Mouse (Mus musculus): ENCODE results near the gene Baz2a. TPM values are rescaled to one million over a fixed set of nuclear protein-coding genes. Genes with fewer than 3 reads are reported as not detected.

Gene Baz2a
- polyA plus RNA-seq, 1 experiment: 3.6 TPM

GRCm38 (mm10) chr10:128089842-128090241, 1.5 kb upstream of the Baz2a start:
- H3K9me3 ChIP-seq (ENCODE audit: control insufficient read depth, low read length): no peaks in the 10 kb centered on the region

GRCm38 (mm10) chr10:128090651-128091563, 470 bp upstream of the Baz2a start:
- peaks cover 58% of the 10 kb centered on the region for H3K36me3 ChIP-seq (ENCODE audit: control insufficient read depth)
- TF ChIP-seq TAL1 (IDR thresholded peaks at IDR 0.05; ENCODE audit: low read length): no peak
- no peak for TF ChIP-seq GATA1 (IDR thresholded peaks at IDR 0.05; ENCODE audit: low read length)
- H3K9me3 ChIP-seq (ENCODE audit: control insufficient read depth, low read length): no peaks in the 10 kb centered on the region
- H3K4me1 ChIP-seq (ENCODE audit: control insufficient read depth): peaks cover 82% of the 10 kb centered on the region
- H3K27me3 ChIP-seq (ENCODE audit: control insufficient read depth): no peaks in the 10 kb centered on the region
- H3K4me3 ChIP-seq (replicated peaks): peak overlapping the region; percentile 78

More at GRCm38 (mm10) chr10:128089842-128090241, 1.5 kb upstream of the Baz2a start:
- Histone ChIP-seq H3K4me1 (ENCODE audit: control insufficient read depth) (peaks cover 82% of the 10 kb centered on the region), H3K4me3 (replicated peaks) (no peak overlapping the region), H3K27me3 (ENCODE audit: control insufficient read depth) (no peaks in the 10 kb centered on the region), H3K36me3 (ENCODE audit: control insufficient read depth) (peaks cover 64% of the 10 kb centered on the region)
- TF ChIP-seq GATA1 (IDR thresholded peaks at IDR 0.05; ENCODE audit: low read length) (no peak), TAL1 (IDR thresholded peaks at IDR 0.05; ENCODE audit: low read length) (no peak)

- Histone ChIP-seq H3K4me3 (replicated peaks) (peak overlapping the region; percentile 78), H3K36me3 (ENCODE audit: control insufficient read depth) (peaks cover 46% of the 10 kb centered on the region), H3K27me3 (ENCODE audit: control insufficient read depth) (no peaks in the 10 kb centered on the region), H3K9me3 (ENCODE audit: control insufficient read depth, low read length) (no peaks in the 10 kb centered on the region), H3K4me1 (ENCODE audit: control insufficient read depth) (peaks cover 85% of the 10 kb centered on the region)
- no peak for TF ChIP-seq TAL1 (IDR thresholded peaks at IDR 0.05; ENCODE audit: low read length)
- no peak for TF ChIP-seq GATA1 (IDR thresholded peaks at IDR 0.05; ENCODE audit: low read length)
These were observed 1.4 kb downstream of the Baz2a start for GRCm38 (mm10) chr10:128092506-128093495.

GRCm38 (mm10) chr10:128093496-128094294, 2.3 kb downstream of the Baz2a start:
- H3K9me3 ChIP-seq (ENCODE audit: control insufficient read depth, low read length): no peaks in the 10 kb centered on the region
- H3K36me3 ChIP-seq (ENCODE audit: control insufficient read depth): peaks cover 39% of the 10 kb centered on the region
- H3K4me3 ChIP-seq (replicated peaks): peak overlapping the region; percentile 78
- H3K4me1 ChIP-seq (ENCODE audit: control insufficient read depth): peaks cover 87% of the 10 kb centered on the region
- TF ChIP-seq TAL1 (IDR thresholded peaks at IDR 0.05; ENCODE audit: low read length) (peak; percentile 51; the same call in 2 of the 3 replicates), GATA1 (IDR thresholded peaks at IDR 0.05; ENCODE audit: low read length) (no peak)
- no peaks in the 10 kb centered on the region for H3K27me3 ChIP-seq (ENCODE audit: control insufficient read depth)

- Histone ChIP-seq H3K9me3 (ENCODE audit: control insufficient read depth, low read length) (no peaks in the 10 kb centered on the region), H3K4me3 (replicated peaks) (peak overlapping the region; percentile 78), H3K4me1 (ENCODE audit: control insufficient read depth) (peaks cover 82% of the 10 kb centered on the region), H3K36me3 (ENCODE audit: control insufficient read depth) (peaks cover 35% of the 10 kb centered on the region), H3K27me3 (ENCODE audit: control insufficient read depth) (no peaks in the 10 kb centered on the region)
- no peak for TF ChIP-seq GATA1 (IDR thresholded peaks at IDR 0.05; ENCODE audit: low read length)
- no peak for TF ChIP-seq TAL1 (IDR thresholded peaks at IDR 0.05; ENCODE audit: low read length)
These were observed 3.1 kb downstream of the Baz2a start for GRCm38 (mm10) chr10:128094340-128094968.

- Histone ChIP-seq H3K27me3 (ENCODE audit: control insufficient read depth) (no peaks in the 10 kb centered on the region), H3K36me3 (ENCODE audit: control insufficient read depth) (peaks cover 33% of the 10 kb centered on the region), H3K9me3 (ENCODE audit: control insufficient read depth, low read length) (no peaks in the 10 kb centered on the region), H3K4me1 (ENCODE audit: control insufficient read depth) (peaks cover 76% of the 10 kb centered on the region), H3K4me3 (replicated peaks) (peak overlapping the region; percentile 78)
- TF ChIP-seq TAL1 (IDR thresholded peaks at IDR 0.05; ENCODE audit: low read length): no peak
- TF ChIP-seq GATA1 (IDR thresholded peaks at IDR 0.05; ENCODE audit: low read length): no peak
These were observed 3.7 kb downstream of the Baz2a start for GRCm38 (mm10) chr10:128095003-128095636.

- TF ChIP-seq GATA1 (IDR thresholded peaks at IDR 0.05; ENCODE audit: low read length) (no peak), TAL1 (IDR thresholded peaks at IDR 0.05; ENCODE audit: low read length) (no peak)
- Histone ChIP-seq H3K9me3 (ENCODE audit: control insufficient read depth, low read length) (no peaks in the 10 kb centered on the region), H3K4me1 (ENCODE audit: control insufficient read depth) (peaks cover 65% of the 10 kb centered on the region), H3K4me3 (replicated peaks) (peak overlapping the region; percentile 96), H3K27me3 (ENCODE audit: control insufficient read depth) (no peaks in the 10 kb centered on the region), H3K36me3 (ENCODE audit: control insufficient read depth) (peaks cover 32% of the 10 kb centered on the region)
These were observed 4.9 kb downstream of the Baz2a start for GRCm38 (mm10) chr10:128096313-128096692.

All from erythroblast, embryonic 14.5 days (primary cell).